Mouse (Mus musculus) CD4-positive, CD25-positive, alpha-beta regulatory T cell, adult 9 weeks (primary cell): ENCODE results near the gene Thap8. TPM values are rescaled to one million over a fixed set of nuclear protein-coding genes. Genes with fewer than 3 reads are reported as not detected.

Source experiments
- polyA plus RNA-seq: library from polyadenylated mRNA; unstranded; fragments of 100-300 nt; shearing (Covaris generic); gene quantifications from one replicate; pipeline ENCODE4 v1.2.1, GENCODE M21; 2017

Thap8 gene
- polyA plus RNA-seq, result 0.69 TPM

DNA sequence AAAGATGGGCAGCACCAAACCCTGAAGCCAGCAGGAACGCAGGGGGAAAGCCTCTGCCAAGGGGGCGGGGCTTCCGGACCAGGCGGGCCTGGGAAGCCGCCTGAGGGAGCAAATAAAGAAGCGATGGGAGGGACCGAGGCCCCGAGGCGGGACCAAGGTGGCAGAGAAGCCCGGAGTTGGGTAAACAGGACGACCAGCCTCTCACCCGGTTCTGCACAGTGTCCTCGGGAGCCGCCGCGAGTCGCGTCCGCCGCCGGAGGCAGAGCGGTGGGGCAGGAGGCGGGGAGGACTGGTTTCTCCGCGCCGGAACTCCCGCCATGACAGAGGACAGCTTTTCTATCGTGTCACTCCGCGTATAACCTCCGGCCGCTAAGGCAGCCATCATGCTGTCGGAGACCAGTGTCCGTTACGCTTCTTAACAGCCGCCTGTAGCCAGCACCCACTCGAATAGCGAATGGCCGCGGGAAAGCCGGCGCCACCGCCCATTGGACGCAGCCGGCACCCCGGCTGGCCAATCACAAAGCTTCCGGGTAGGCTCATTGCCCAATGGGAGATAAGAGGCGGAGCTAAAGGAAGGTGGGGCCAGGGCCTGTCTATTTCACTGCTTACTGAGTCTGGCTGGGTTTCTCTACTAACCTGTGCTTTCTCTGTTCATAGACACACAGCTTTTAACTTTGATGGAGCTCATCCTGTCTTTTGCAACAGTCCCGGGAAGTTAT is at the start of gene Thap8, which contains the start of gene Wdr62:
Gene Thap8 (plus strand): TSS at position 144 of the 719 bp plus-strand sequence.
Gene Wdr62 (minus strand): TSS at position 469 of the 719 bp plus-strand sequence.

DNA sequence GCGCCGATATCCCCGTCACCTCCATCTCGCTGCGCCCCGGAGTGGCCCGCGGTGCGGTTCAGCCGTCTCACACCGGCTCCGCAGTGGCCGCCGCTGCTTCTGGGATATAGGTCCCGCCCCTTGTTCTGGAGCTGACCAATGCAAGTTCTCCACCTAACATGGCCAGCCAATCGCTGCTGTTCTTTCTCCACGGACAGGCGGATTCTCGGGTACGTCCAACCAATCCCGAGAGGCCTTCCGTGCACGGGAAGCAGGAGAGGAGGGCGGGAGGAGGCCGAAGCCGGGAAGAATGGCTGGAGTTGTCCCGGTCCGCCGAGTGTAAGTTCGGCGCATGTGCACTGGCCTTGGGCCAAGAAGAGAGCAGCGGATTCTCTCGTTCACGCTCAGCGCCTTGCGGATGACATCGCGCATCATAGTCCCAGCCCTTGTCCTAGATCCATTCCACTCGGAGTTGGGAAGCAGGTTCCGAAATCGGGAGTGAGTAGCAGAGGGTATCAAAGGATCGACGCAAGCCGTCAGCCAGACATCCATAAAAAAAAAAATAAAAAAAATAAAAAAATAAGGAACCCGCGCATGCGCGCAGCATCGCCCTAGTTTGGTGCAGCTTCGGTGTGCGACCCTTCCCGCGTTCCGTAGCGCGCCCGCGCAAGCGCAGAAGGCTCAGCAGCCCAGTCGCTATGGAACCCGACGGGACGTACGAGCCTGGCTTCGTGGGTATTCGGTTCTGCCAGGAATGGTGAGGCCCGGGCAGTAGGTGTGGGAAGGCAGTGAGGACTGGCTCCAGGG is 48.0 kb upstream of the Thap8 start, which contains the start of the genes Polr2i and Tbcb:
Gene Polr2i (plus strand): TSS at position 280 of the 786 bp plus-strand sequence.
Gene Tbcb (minus strand): TSS at position 604 of the 786 bp plus-strand sequence.

DNA sequence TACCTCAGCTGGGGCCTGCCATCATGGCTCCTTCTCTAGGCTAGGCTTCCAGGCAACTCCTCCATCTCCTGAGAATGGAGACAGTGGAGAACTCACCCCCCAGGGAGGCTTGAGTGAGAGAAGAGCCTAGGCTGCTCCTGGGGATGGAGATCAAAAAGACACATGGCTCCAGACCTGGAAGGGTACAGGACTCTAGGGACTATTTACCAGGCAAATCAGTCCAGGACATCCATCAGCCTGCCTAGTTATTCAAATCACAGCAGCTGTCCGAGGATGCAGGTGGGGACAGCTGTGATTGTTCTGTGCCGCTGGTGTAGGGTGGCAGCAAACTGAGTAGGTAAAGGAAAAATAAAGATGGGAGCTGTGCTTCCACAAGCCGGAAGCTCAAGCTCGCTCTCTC is 44.3 kb upstream of the Thap8 start, which contains the start of gene Ovol3:
Gene Ovol3 (minus strand): TSS at position 101 of the 400 bp plus-strand sequence.

DNA sequence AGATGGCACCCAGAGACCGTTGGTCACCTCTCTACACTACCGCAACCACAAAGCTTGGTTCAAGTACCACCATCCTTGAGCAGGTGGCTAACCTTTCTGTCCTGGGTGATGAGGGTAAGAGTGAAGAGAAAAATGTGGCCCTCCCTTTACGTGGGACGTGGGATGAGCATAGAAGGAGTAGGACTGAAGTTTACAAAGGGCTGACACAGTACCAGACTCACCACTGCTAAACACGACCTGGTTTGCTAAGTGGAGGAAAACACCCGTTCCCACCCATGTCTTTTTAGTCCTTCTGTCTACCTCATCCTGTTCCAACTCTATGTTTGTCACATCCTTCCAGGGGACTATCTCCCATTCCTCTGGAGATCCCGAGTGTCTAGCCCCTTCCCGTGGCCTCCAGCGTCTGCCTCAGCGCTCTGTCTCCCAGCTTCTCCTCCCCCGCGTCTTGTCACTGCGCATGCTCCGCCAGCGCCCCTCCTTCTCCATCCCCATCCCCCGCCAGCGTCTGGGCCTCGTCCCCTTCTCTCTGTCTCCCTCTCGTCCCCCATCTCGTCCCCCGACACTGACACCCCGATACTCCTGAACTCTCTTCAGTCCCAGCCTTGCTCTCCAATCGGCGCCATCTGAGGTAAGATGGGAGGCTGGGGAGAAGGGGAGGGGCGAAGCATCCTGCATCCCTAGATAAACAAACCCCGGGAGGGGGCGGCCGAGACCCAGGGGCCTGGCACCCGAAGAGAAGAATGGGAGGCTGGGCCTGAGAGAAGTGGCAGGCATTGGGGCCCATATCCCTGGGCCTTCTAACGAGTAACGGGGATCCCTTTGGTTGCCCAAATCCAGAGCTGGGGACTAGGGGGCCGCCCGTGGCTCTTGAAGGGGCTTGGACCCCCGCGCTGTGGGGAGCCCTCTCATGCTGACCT is 11.6 kb downstream of the Thap8 start, which contains the start of gene Clip3:
Gene Clip3 (plus strand): TSS at position 514 of the 917 bp plus-strand sequence.

DNA sequence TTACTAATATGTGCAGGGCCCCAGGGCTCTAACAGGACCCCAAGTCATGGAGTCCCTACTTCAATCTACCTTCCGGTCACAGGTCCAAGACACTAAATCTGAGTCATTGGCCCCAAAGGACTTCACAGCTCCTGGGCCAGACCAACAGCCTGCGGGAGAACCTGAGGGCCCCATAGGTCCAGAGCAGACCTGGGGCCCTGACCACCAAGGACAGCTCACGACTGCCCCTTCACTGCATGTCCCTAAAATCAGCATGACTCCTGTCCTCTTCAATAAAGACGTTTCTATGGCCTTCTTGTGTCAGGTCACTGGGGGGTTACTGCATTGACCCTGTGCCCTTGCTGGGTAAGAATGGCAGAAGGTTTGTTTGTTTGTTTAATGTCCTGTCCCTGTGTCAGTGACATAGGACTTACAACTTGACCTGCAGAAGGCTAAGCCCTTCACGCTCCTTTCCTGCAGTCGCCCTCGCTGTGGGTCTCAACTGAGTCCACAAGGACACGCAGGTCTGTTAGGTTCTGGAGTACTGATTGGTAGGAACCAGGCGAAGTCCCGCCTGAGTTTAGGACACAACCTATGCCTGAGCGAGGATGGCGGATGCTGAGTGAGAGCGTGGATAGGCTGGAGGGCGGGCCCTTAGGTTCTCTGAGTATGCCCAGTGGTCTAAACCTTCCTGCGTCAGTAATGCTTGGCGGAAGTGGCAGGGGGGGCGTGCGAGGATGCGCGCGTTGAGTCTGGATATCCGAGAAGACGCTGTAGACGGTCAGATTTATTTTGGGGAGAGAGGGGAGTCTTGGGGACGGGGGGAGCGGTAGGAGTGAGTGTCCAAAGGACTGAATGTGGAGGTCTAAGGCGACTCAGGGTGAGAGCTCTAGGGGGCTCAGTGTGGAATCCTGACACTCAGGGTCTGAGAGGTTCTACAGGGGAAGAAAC is 28.4 kb downstream of the Thap8 start, which contains the start of gene Alkbh6:
Gene Alkbh6 (plus strand): TSS at position 642 of the 930 bp plus-strand sequence.

DNA sequence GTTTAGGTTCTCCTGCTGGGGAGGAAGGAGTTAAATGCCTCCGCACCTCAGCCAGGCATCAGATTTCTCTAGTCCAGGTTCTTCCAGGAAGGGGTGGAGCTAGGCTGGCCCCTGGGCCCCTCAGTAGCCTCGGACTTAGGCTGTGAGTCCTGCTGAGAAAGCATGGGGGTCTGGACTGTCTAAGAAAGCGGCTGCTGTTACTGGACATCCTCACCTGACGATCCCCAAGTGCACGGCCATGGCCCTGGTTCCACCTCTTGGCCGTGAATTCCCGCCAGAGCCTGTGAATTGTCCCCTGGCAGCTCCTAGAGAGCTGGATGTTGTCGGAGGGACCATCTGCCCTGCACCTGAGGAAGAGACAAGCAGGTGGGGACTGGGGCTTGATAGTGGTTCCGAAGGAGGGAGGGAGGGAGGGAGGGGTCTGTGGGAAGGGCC is 34.8 kb downstream of the Thap8 start, which contains the start of gene Syne4:
Gene Syne4 (plus strand): TSS at position 87 of the 435 bp plus-strand sequence.

DNA sequence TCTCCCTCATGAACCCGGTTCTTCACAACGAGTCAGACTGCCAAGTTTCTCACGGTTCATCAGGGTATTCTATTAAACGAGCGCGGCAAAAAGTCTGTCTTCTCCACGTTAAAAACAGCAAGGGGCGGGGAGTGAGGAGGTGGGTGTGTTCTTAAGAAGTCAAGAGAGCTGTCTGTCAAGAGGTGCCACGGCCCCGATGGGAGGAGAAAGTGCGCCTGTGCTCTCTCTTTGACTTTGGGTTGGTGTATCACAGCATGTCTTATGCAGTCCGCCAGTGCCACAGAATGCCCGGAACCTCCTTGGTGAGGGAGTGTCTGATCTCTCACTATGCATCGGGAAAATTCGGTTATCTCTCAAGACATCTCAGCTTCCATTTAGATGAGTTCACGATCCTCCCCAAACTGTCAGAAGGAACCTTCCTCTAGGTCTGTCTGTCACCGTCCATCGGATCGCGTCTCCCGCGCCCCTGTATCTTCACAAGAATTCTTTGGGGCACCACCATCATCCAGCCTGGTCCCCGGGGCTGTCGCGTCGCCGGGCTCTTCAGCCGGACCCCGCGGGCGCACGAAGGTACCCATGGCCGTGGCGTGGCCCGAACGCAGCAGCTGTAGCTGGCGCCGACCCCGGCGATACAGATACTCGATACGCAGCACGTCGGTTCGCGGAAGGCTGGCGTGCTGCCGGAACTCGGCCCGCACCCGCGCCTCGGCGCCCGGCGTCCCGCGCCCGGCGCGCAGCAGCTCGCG is 41.8 kb downstream of the Thap8 start, which contains the start of gene E130208F15Rik:
Gene E130208F15Rik (plus strand): TSS at position 202 of the 746 bp plus-strand sequence.

DNA sequence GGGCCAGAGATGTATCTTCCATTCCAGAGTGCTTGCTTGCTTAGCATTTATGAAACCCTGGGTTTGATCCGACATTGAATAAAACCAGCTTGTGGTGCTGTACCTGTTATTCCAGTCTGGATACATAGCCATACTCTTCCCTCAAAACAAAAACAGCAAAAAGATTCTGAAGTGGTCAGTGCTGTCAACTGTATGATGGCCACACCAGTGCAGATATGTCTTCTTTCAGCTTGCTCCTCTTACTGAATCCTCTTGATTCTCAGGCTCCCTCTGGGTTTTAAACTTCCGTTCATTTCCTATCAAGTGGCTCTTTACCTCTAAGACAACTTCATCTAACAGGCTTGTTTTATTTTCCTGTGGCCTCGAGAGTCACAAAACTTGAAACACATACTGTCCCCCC is 43.9 kb downstream of the Thap8 start, which contains the start of gene Sdhaf1:
Gene Sdhaf1 (minus strand): TSS at position 101 of the 400 bp plus-strand sequence.

Other genes starting within 250 kb of the Thap8 start
- 7.1 TPM for gene Zfp14, start 228.7 kb upstream of the Thap8 start, polyA plus RNA-seq
- gene Zfp82, start 207.2 kb upstream of the Thap8 start, polyA plus RNA-seq, result 13.1 TPM
- gene Gm26920, start 189.7 kb upstream of the Thap8 start, polyA plus RNA-seq, result 2.0 TPM
- 14.8 TPM for gene Zfp566, start 189.6 kb upstream of the Thap8 start, polyA plus RNA-seq
- 95.2 TPM for gene Zfp260, start 185.3 kb upstream of the Thap8 start, polyA plus RNA-seq
- gene Zfp382, start 158.2 kb upstream of the Thap8 start, polyA plus RNA-seq, result 15.8 TPM
- 33.9 TPM for gene Zfp146, start 110.3 kb upstream of the Thap8 start, polyA plus RNA-seq
- 1.5 TPM for gene Cox7a1, start 96.0 kb upstream of the Thap8 start, polyA plus RNA-seq
- 74.4 TPM for gene Capns1, start 81.3 kb upstream of the Thap8 start, polyA plus RNA-seq
- 69.2 TPM for gene Polr2i, start 48.1 kb upstream of the Thap8 start, polyA plus RNA-seq
- 134 TPM for gene Tbcb, start 47.8 kb upstream of the Thap8 start, polyA plus RNA-seq
- gene Ovol3, start 44.4 kb upstream of the Thap8 start, polyA plus RNA-seq, result not detected
- gene Wdr62, start 325 bp downstream of the Thap8 start, polyA plus RNA-seq, result 5.3 TPM
- 4.2 TPM for gene Clip3, start 11.6 kb downstream of the Thap8 start, polyA plus RNA-seq
- gene Alkbh6, start 28.6 kb downstream of the Thap8 start, polyA plus RNA-seq, result 157 TPM
- 13.5 TPM for gene Syne4, start 34.7 kb downstream of the Thap8 start, polyA plus RNA-seq
- not detected for gene E130208F15Rik, start 41.6 kb downstream of the Thap8 start, polyA plus RNA-seq
- 7.4 TPM for gene Sdhaf1, start 43.8 kb downstream of the Thap8 start, polyA plus RNA-seq
- not detected for gene Lrfn3, start 82.7 kb downstream of the Thap8 start, polyA plus RNA-seq
- gene Tyrobp, start 133.7 kb downstream of the Thap8 start, polyA plus RNA-seq, result 7.0 TPM
- gene Hcst, start 139.8 kb downstream of the Thap8 start, polyA plus RNA-seq, result 514 TPM
- 102 TPM for gene Nfkbid, start 141.6 kb downstream of the Thap8 start, polyA plus RNA-seq
- 3.1 TPM for gene Aplp1, start 165.4 kb downstream of the Thap8 start, polyA plus RNA-seq
- gene Kirrel2, start 177.6 kb downstream of the Thap8 start, polyA plus RNA-seq, result not detected
- not detected for gene Nphs1, start 178.2 kb downstream of the Thap8 start, polyA plus RNA-seq
- gene Prodh2, start 213.5 kb downstream of the Thap8 start, polyA plus RNA-seq, result not detected